Mouse (Mus musculus): Measurements from ENCODE around the gene Eif3c. TPM values are rescaled to one million over a fixed set of nuclear protein-coding genes. Genes with fewer than 3 reads are reported as not detected.

The Eif3c gene
- polyA plus RNA-seq (2012; rRNA removed): 115 and 116 TPM in 2 replicates

DNA sequence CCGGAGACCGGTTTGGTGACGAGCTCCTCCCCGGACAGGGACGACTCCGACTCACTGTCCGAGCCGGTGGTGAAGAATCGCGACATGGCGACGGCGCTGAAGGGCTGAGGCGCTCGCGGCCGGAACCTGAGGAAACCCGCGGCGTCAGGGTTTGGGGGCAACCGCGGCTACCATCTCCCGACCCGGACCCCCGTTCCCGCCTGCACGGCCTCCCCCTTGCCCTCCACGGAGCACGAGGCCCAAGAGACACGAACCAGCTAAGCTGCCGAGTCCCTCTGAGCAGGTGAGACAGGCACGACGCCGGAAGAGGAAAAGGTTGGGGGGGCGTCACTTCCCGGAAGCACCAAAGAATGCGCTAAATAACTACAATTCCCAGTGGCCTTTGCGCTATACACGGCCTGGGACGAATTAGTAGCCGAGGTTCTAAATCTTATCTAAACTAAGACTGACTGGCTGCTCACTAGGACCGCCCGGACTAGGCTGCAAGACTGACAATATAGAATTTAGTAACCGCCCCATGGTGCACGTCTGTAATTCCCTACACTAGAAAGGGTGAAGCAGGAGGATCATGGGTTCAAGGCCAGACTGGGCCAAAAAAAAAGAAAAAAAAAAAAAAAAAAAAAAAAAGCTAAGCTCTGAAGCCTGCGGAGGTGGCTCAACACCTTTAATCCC, at the start of gene Eif3c:
Gene Eif3c (minus strand): TSS at position 318 of the 672 bp plus-strand sequence.
- no peak within 1 kb of the TSS for H3K27ac ChIP-seq (ENCODE audit: insufficient read depth, low read length)
- peak within 1 kb of the TSS; percentile 56 for H3K4me3 ChIP-seq (replicated peaks; ENCODE audit: insufficient read depth, low read depth, low read length)
- no peaks in the 10 kb centered on the region for H3K27me3 ChIP-seq (ENCODE audit: control insufficient read depth, insufficient read depth, low read length)
- H3K4me1 ChIP-seq (ENCODE audit: control insufficient read depth, insufficient read depth, low read length): no peaks in the 10 kb centered on the region; the same call in 1 of the 2 replicates
- under 1% methylated on average over 46 of the region's 46 CpGs for WGBS
- TF ChIP-seq CTCF (IDR thresholded peaks at IDR 0.05; ENCODE audit: borderline replicate concordance, insufficient read depth, low read depth, low read length) (no peak), POLR2A (IDR thresholded peaks at IDR 0.05; ENCODE audit: borderline replicate concordance, insufficient read depth, low read length) (peak; percentile 86)
- DNase-seq: peak; percentile 87 to 92

DNA sequence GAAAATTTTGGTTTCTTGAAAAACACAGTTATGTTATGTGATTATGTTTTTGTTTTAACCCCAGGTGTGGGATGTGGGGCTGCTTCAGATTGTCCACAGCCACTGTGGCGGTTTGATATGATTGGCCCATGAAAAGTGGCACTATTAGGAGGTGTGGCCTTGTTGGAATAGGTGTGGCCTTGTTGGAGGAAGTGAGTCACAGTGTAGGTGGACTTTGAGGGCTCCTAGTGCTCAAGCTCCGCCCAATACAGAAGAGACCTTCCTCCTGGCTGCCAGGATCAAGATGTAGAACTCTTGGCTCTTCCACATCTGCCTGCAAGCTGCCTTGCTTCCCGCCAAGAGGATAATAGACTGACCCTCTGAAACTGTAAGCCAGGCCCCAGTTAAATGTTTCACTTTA, 46.5 kb upstream of the Eif3c start:
- Histone ChIP-seq H3K4me3 (replicated peaks; ENCODE audit: insufficient read depth, low read depth, low read length) (no peak overlapping the region), H3K27ac (ENCODE audit: insufficient read depth, low read length) (no peak overlapping the region), H3K4me1 (ENCODE audit: control insufficient read depth, insufficient read depth, low read length) (no peaks in the 10 kb centered on the region), H3K27me3 (ENCODE audit: control insufficient read depth, insufficient read depth, low read length) (no peaks in the 10 kb centered on the region)
- 75% methylated on average over 3 of the region's 3 CpGs for WGBS
- no peak for DNase-seq
- no peak for TF ChIP-seq POLR2A (IDR thresholded peaks at IDR 0.05; ENCODE audit: borderline replicate concordance, insufficient read depth, low read length)
- no peak for TF ChIP-seq CTCF (IDR thresholded peaks at IDR 0.05; ENCODE audit: borderline replicate concordance, insufficient read depth, low read depth, low read length)

DNA sequence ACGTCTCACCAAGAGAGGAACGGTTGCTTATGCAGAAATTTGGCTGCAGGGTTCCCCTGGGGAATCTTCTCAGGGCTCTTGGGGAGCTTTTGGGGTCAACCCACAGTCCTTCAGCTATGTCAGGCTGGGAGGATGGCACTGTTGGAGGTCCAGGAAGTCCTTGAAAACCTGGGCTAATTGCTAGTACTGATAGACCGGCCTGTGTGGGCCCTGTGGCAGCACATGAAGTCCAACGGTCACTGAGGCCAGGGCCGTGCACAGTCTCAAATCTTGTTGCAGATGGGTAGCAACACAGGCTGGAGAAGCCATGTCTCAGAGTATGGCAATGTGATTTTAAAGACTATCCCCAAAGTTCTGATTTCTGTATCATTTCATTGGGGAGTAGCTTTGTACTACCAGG, 41.6 kb upstream of the Eif3c start:
- 84% methylated on average over 5 of the region's 5 CpGs for WGBS
- H3K27ac ChIP-seq (ENCODE audit: insufficient read depth, low read length): no peak overlapping the region
- no peaks in the 10 kb centered on the region for H3K27me3 ChIP-seq (ENCODE audit: control insufficient read depth, insufficient read depth, low read length)
- no peak overlapping the region for H3K4me3 ChIP-seq (replicated peaks; ENCODE audit: insufficient read depth, low read depth, low read length)
- no peak for DNase-seq
- H3K4me1 ChIP-seq (ENCODE audit: control insufficient read depth, insufficient read depth, low read length): no peaks in the 10 kb centered on the region
- TF ChIP-seq CTCF (IDR thresholded peaks at IDR 0.05; ENCODE audit: borderline replicate concordance, insufficient read depth, low read depth, low read length): no peak
- TF ChIP-seq POLR2A (IDR thresholded peaks at IDR 0.05; ENCODE audit: borderline replicate concordance, insufficient read depth, low read length): no peak

DNA sequence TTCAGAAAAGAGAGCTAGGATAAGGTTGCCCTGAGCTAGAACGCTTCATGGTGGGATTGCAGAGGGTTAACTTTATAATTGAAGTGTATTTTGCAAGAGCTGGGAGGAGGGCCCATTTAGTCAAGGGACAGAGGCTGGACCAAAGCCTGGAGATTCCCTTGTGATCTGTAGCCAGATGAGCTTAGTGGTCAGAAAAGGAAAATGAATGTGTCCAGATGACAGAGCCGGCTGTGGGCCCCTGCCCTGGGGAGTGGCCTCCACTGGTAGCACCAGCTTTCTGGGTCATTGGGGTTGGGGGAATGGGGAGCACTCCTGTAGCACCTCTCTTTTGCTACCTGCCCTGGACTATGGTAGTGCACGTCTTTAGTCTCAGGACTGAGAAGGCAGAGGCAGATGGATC, 40.9 kb upstream of the Eif3c start:
- DNase-seq: no peak
- Histone ChIP-seq H3K4me3 (replicated peaks; ENCODE audit: insufficient read depth, low read depth, low read length) (no peak overlapping the region), H3K4me1 (ENCODE audit: control insufficient read depth, insufficient read depth, low read length) (no peaks in the 10 kb centered on the region), H3K27me3 (ENCODE audit: control insufficient read depth, insufficient read depth, low read length) (no peaks in the 10 kb centered on the region), H3K27ac (ENCODE audit: insufficient read depth, low read length) (no peak overlapping the region)
- WGBS: 62% methylated on average over 3 of the region's 3 CpGs
- no peak for TF ChIP-seq CTCF (IDR thresholded peaks at IDR 0.05; ENCODE audit: borderline replicate concordance, insufficient read depth, low read depth, low read length)
- TF ChIP-seq POLR2A (IDR thresholded peaks at IDR 0.05; ENCODE audit: borderline replicate concordance, insufficient read depth, low read length): no peak

DNA sequence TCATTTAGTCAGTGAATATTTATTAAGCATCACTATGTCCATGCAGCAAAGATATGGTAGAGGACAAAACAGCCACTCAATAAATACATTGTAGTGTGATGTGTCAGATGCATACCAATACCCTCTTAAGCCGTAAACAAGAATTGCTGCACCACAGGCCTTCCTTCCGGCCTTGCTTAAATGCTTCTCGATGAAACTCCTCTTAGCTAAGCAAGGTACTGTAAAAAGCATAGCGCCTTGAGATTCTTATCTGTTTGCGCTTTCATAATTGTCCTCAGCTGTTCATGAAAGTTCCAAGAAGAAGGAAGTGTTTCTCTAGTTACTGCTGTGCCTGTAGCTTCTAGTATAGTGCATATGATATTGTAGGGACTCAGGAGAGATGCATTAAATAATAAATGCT, 40.4 kb upstream of the Eif3c start:
- Histone ChIP-seq H3K4me3 (replicated peaks; ENCODE audit: insufficient read depth, low read depth, low read length) (no peak overlapping the region), H3K27me3 (ENCODE audit: control insufficient read depth, insufficient read depth, low read length) (no peaks in the 10 kb centered on the region), H3K27ac (ENCODE audit: insufficient read depth, low read length) (no peak overlapping the region), H3K4me1 (ENCODE audit: control insufficient read depth, insufficient read depth, low read length) (no peaks in the 10 kb centered on the region)
- TF ChIP-seq POLR2A (IDR thresholded peaks at IDR 0.05; ENCODE audit: borderline replicate concordance, insufficient read depth, low read length) (no peak), CTCF (IDR thresholded peaks at IDR 0.05; ENCODE audit: borderline replicate concordance, insufficient read depth, low read depth, low read length) (no peak)
- 88% methylated on average over 5 of the region's 5 CpGs for WGBS
- no peak for DNase-seq

DNA sequence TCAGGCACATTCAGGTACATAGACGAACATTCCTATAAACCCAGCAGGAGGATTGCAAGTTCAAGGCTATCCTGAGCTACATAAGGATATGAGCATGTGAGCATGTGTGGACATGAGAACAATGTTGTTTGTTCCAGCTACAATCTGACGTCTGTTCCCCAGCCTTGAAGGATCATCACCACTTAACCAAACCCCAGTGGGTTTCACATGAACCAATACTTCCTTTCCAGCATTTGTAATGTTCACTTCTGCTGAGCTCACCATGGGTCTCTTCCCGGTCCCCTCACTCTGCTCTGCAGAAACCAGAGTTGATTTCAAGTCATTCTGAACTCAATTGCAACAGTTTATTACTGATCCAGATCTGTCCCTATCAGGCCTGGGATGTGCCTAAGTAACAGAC, 36.4 kb upstream of the Eif3c start:
- no peaks in the 10 kb centered on the region for H3K4me1 ChIP-seq (ENCODE audit: control insufficient read depth, insufficient read depth, low read length)
- no peak overlapping the region for H3K27ac ChIP-seq (ENCODE audit: insufficient read depth, low read length)
- DNase-seq: no peak
- TF ChIP-seq CTCF (IDR thresholded peaks at IDR 0.05; ENCODE audit: borderline replicate concordance, insufficient read depth, low read depth, low read length): no peak
- TF ChIP-seq POLR2A (IDR thresholded peaks at IDR 0.05; ENCODE audit: borderline replicate concordance, insufficient read depth, low read length): no peak
- no peaks in the 10 kb centered on the region for H3K27me3 ChIP-seq (ENCODE audit: control insufficient read depth, insufficient read depth, low read length)
- no peak overlapping the region for H3K4me3 ChIP-seq (replicated peaks; ENCODE audit: insufficient read depth, low read depth, low read length)
- WGBS: 90% methylated on average over 3 of the region's 3 CpGs

DNA sequence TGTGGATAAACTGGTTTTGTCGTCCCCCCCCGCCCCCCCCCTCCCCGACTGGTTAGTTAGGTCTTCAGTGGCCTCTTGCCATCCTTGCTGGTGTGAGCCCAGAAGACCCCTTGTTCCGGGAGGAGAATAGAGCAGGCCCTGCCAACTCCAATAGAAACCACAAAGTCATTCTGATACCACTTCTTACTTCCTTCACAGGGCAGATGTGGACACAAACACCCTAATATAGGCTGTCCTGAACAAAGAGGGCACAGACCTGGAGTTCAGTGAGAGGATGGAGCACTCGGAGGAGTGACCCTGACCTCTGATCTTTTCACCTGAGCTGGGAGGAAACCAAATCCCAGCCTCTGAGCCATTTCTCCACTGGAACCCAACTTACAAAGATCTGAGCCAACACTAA, 35.7 kb upstream of the Eif3c start:
- TF ChIP-seq CTCF (IDR thresholded peaks at IDR 0.05; ENCODE audit: borderline replicate concordance, insufficient read depth, low read depth, low read length): no peak
- no peak for TF ChIP-seq POLR2A (IDR thresholded peaks at IDR 0.05; ENCODE audit: borderline replicate concordance, insufficient read depth, low read length)
- H3K4me3 ChIP-seq (replicated peaks; ENCODE audit: insufficient read depth, low read depth, low read length): no peak overlapping the region
- no peak overlapping the region for H3K27ac ChIP-seq (ENCODE audit: insufficient read depth, low read length)
- no peaks in the 10 kb centered on the region for H3K4me1 ChIP-seq (ENCODE audit: control insufficient read depth, insufficient read depth, low read length)
- H3K27me3 ChIP-seq (ENCODE audit: control insufficient read depth, insufficient read depth, low read length): no peaks in the 10 kb centered on the region
- WGBS: 22% methylated on average over 5 of the region's 5 CpGs
- no peak for DNase-seq

DNA sequence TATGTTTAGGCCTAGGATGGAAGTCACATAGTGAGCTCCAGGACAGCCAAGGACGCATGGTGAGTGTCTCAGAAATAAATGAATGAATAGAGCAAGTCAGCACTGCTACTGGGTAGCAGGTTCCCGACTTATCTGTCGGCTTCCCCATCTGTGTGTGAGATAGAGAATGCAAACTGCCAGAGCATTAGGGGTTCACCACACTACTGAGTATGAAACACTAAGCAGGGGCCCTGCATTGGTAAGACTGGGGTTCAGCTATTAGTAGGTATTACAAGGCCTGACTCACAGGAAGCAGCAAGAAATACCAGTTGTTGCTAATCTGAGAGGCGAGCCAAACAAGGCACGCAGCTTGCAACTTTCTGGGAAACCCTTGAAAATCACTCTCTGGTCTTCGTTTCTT, 32.7 kb upstream of the Eif3c start:
- DNase-seq: no peak
- Histone ChIP-seq H3K27me3 (ENCODE audit: control insufficient read depth, insufficient read depth, low read length) (no peaks in the 10 kb centered on the region), H3K4me1 (ENCODE audit: control insufficient read depth, insufficient read depth, low read length) (no peaks in the 10 kb centered on the region), H3K4me3 (replicated peaks; ENCODE audit: insufficient read depth, low read depth, low read length) (no peak overlapping the region), H3K27ac (ENCODE audit: insufficient read depth, low read length) (no peak overlapping the region)
- TF ChIP-seq POLR2A (IDR thresholded peaks at IDR 0.05; ENCODE audit: borderline replicate concordance, insufficient read depth, low read length) (no peak), CTCF (IDR thresholded peaks at IDR 0.05; ENCODE audit: borderline replicate concordance, insufficient read depth, low read depth, low read length) (no peak)
- WGBS: 88% methylated on average over 6 of the region's 6 CpGs

Measured in cerebellum, adult 2 months (tissue).